In the genomic region with DNA sequence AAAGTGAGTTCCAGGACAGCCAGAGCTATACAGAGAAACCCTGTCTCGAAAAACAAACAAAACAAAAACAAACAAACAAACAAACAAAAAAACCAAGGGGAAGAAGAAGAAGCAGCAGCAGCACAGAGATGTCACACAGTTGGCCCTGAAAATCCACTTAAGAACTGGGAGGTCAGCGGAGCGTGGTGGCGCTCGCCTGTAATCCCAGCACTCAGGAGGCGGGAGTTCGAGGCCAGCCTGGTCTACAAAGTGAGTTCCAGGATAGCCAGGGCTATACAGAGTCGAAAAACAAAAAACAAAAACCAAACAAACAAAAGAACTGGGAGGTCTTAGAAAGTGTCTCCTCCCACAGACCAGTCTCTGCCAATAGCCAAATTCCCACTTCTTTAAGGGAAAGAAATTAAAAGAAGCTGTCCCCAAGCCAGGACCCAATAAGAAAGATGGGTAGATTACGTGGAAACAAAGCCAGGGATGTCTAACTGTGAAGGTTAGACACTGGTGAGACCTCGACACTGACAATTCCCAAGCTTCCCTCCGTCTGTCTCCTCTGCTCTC, we compare ENCODE assay signal across 8 mouse cellular contexts. TPM values are rescaled to one million over a fixed set of nuclear protein-coding genes. Genes with fewer than 3 reads are reported as not detected.
DNase-seq lines count a peak whose midpoint lies in the region; ATAC-seq and TF ChIP-seq lines count a peak whose summit lies in the region.

No protein-coding gene starts in this region.

- H3K36me3 ChIP-seq in kidney, adult 2 months (ENCODE audit: control insufficient read depth, insufficient read depth, low read length), result no peaks in the 10 kb centered on the region
- H3K36me3 ChIP-seq in intestine, embryonic 14.5 days (ENCODE audit: control insufficient read depth, insufficient read depth, low read length), result no peaks in the 10 kb centered on the region
- no peaks in the 10 kb centered on the region for H3K36me3 ChIP-seq in midbrain, embryonic 16.5 days (ENCODE audit: control insufficient read depth, insufficient read depth, low read length)

- no peak for TF ChIP-seq POLR2A in kidney, adult 2 months (IDR thresholded peaks at IDR 0.05; ENCODE audit: low read depth, low read length)

- peak overlapping the region; percentile 77 for H3K27ac ChIP-seq in kidney, adult 2 months (ENCODE audit: insufficient read depth, low read depth, low read length)
- no peak overlapping the region for H3K27ac ChIP-seq in brown adipose tissue, adult 24 weeks (replicated peaks; ENCODE audit: low read depth, low read length)
- no peak overlapping the region for H3K27ac ChIP-seq in intestine, embryonic 14.5 days (ENCODE audit: low read depth)
- H3K27ac ChIP-seq in midbrain, embryonic 16.5 days (ENCODE audit: low read length), result peak overlapping the region; percentile 61

- DNase-seq in kidney, adult 2 months, result peak; percentile 37
- no peak for DNase-seq in kidney, postnatal 14 days
- no peak for DNase-seq in intestine, embryonic 14.5 days (ENCODE audit: low spot score)
- DNase-seq in gastrocnemius, postnatal 14 days, result no peak
- no peak for DNase-seq in natural killer cell, adult 2 months (ENCODE audit: low spot score in 2 of 2)

- no peaks in the 10 kb centered on the region for H3K4me1 ChIP-seq in kidney, adult 2 months (ENCODE audit: control insufficient read depth, insufficient read depth, low read length)
- no peaks in the 10 kb centered on the region for H3K4me1 ChIP-seq in brown adipose tissue, adult 24 weeks (ENCODE audit: control insufficient read depth, insufficient read depth, insufficient read length, low read length)
- no peaks in the 10 kb centered on the region for H3K4me1 ChIP-seq in intestine, embryonic 14.5 days (replicated peaks; ENCODE audit: control insufficient read depth, insufficient read depth, low read length)
- H3K4me1 ChIP-seq in midbrain, embryonic 16.5 days (ENCODE audit: control insufficient read depth, insufficient read depth, low read length), result peaks cover 13% of the 10 kb centered on the region; the same call in 1 of the 2 replicates

- intact Hi-C loops in gastrocnemius, postnatal 14 days (cut with DNase I; ENCODE audit: low total_unique reads), result no loop called here

- H3K27me3 ChIP-seq in kidney, adult 2 months (replicated peaks; ENCODE audit: control insufficient read depth, insufficient read depth, low read length), result no peaks in the 10 kb centered on the region
- H3K27me3 ChIP-seq in intestine, embryonic 14.5 days (replicated peaks; ENCODE audit: control insufficient read depth, insufficient read depth, low read length), result no peaks in the 10 kb centered on the region
- no peaks in the 10 kb centered on the region for H3K27me3 ChIP-seq in midbrain, embryonic 16.5 days (ENCODE audit: control insufficient read depth, insufficient read depth, low read depth, low read length)

- TF ChIP-seq CTCF in kidney, adult 2 months (conservative IDR thresholded peaks at IDR 0.05; ENCODE audit: insufficient read depth, insufficient read length, low read depth, low read length), result no peak

- no peak for ATAC-seq in intestine, embryonic 14.5 days (replicated peaks; ENCODE audit: low FRiP score, low TSS enrichment, low read depth)
- ATAC-seq in midbrain, embryonic 16.5 days, result peak; percentile 22; the same call in 1 of the 2 replicates
- no peak for ATAC-seq in granulocyte monocyte progenitor cell, adult 5-6 weeks (replicated peaks; ENCODE audit: poor library complexity, severe bottlenecking)

- WGBS in kidney, adult 2 months, result 59% methylated on average over 11 of the region's 11 CpGs
- 58% methylated on average over 11 of the region's 11 CpGs for WGBS in intestine, embryonic 14.5 days
- 55% methylated on average over 11 of the region's 11 CpGs for WGBS in midbrain, embryonic 16.5 days

- peak overlapping the region; percentile 58 for H3K9ac ChIP-seq in intestine, embryonic 14.5 days (ENCODE audit: low read length)
- peak overlapping the region; percentile 92 for H3K9ac ChIP-seq in midbrain, embryonic 16.5 days (ENCODE audit: low read depth, low read length)

- H3K4me2 ChIP-seq in intestine, embryonic 14.5 days (ENCODE audit: low read length), result peak overlapping the region; percentile 69
- H3K4me2 ChIP-seq in midbrain, embryonic 16.5 days (ENCODE audit: low read length), result peak overlapping the region; percentile 86

- H3K4me3 ChIP-seq in kidney, adult 2 months (ENCODE audit: insufficient read depth, low read depth, low read length), result peak overlapping the region; percentile 83
- peak overlapping the region; percentile 81 for H3K4me3 ChIP-seq in brown adipose tissue, adult 24 weeks (ENCODE audit: insufficient read depth, low read depth, low read length)
- peak overlapping the region; percentile 60 for H3K4me3 ChIP-seq in intestine, embryonic 14.5 days (ENCODE audit: low read depth, low read length)
- peak overlapping the region; percentile 76 for H3K4me3 ChIP-seq in midbrain, embryonic 16.5 days (ENCODE audit: low read depth, low read length)

- H3K9me3 ChIP-seq in intestine, embryonic 14.5 days (ENCODE audit: control insufficient read depth, low read length), result no peaks in the 10 kb centered on the region
- no peaks in the 10 kb centered on the region for H3K9me3 ChIP-seq in midbrain, embryonic 16.5 days (replicated peaks; ENCODE audit: control insufficient read depth, low read length, poor library complexity, severe bottlenecking)

RNA-seq across cellular contexts. Expression of a gene that starts 0.7 kb away (rescaled TPM):
- polyA plus RNA-seq in kidney, adult 2 months (2012; rRNA removed), result 25.2 and 27.0 TPM in 2 replicates
- polyA plus RNA-seq in brown adipose tissue, adult 24 weeks (2012; ENCODE audit: insufficient read depth, insufficient read length, missing spikeins), result 1.8 and 2.1 TPM in 2 replicates
- polyA plus RNA-seq in intestine, embryonic 14.5 days (2014; fragmentation: Nextera tagmentation; extraction: Ambion mirVana), result 3.6 and 4.7 TPM in 2 replicates
- 8.7 and 9.3 TPM in 2 replicates for polyA plus RNA-seq in midbrain, embryonic 16.5 days (2015; fragmentation: Nextera tagmentation; extraction: Ambion mirVana)
- 1 to 10 TPM; 1.4 to 2.3 TPM for total RNA-seq in gastrocnemius, postnatal 14 days (2021)
- total RNA-seq in granulocyte monocyte progenitor cell, adult 5-6 weeks (2014; fragmentation: Nextera tagmentation), result 0.45 and 3.7 TPM in 2 replicates
- total RNA-seq in granulocyte monocyte progenitor cell, adult 5-6 weeks (2017), result 0.10 and 0.17 TPM in 2 replicates

RNA-seq across cellular contexts. Expression of a gene that starts 9.3 kb away (rescaled TPM):
- polyA plus RNA-seq in kidney, adult 2 months (2012; rRNA removed), result 2.8 and 4.3 TPM in 2 replicates
- 12.4 and 14.4 TPM in 2 replicates for polyA plus RNA-seq in brown adipose tissue, adult 24 weeks (2012; ENCODE audit: insufficient read depth, insufficient read length, missing spikeins)
- polyA plus RNA-seq in intestine, embryonic 14.5 days (2014; fragmentation: Nextera tagmentation; extraction: Ambion mirVana), result 11.5 and 13.1 TPM in 2 replicates
- 8.0 and 8.7 TPM in 2 replicates for polyA plus RNA-seq in midbrain, embryonic 16.5 days (2015; fragmentation: Nextera tagmentation; extraction: Ambion mirVana)
- 10 to 100 TPM; 12.1 to 12.8 TPM for total RNA-seq in gastrocnemius, postnatal 14 days (2021)
- 23.5 and 26.8 TPM in 2 replicates for total RNA-seq in granulocyte monocyte progenitor cell, adult 5-6 weeks (2014; fragmentation: Nextera tagmentation)
- 32.9 and 36.1 TPM in 2 replicates for total RNA-seq in granulocyte monocyte progenitor cell, adult 5-6 weeks (2017)

RNA-seq across cellular contexts. Expression of a gene that starts 46.7 kb away (rescaled TPM):
- 23.3 and 26.7 TPM in 2 replicates for polyA plus RNA-seq in kidney, adult 2 months (2012; rRNA removed)
- polyA plus RNA-seq in brown adipose tissue, adult 24 weeks (2012; ENCODE audit: insufficient read depth, insufficient read length, missing spikeins), result 11.4 and 17.1 TPM in 2 replicates
- 77.9 and 87.3 TPM in 2 replicates for polyA plus RNA-seq in intestine, embryonic 14.5 days (2014; fragmentation: Nextera tagmentation; extraction: Ambion mirVana)
- 116 and 117 TPM in 2 replicates for polyA plus RNA-seq in midbrain, embryonic 16.5 days (2015; fragmentation: Nextera tagmentation; extraction: Ambion mirVana)
- total RNA-seq in gastrocnemius, postnatal 14 days (2021), result 10 to 100 TPM; 28.8 to 30.5 TPM
- 31.8 and 34.3 TPM in 2 replicates for total RNA-seq in granulocyte monocyte progenitor cell, adult 5-6 weeks (2014; fragmentation: Nextera tagmentation)
- total RNA-seq in granulocyte monocyte progenitor cell, adult 5-6 weeks (2017), result 7.4 and 16.8 TPM in 2 replicates

Comparison
In these comparisons a context has a peak if more than half of its experiments do, and no peak if none do; other contexts are left out.
1. H3K27ac ChIP-seq: peak in kidney, adult 2 months (single experiment) and midbrain, embryonic 16.5 days (single experiment); none in brown adipose tissue, adult 24 weeks (single experiment) and intestine, embryonic 14.5 days (single experiment).
2. Peak in every context shown above with its lines, with median percentiles within 50 percentile points of each other: H3K4me3 ChIP-seq.